In genomic region chr3:9600577-9600976, GRCm38 (mm10) we compare ENCODE assay signal across 14 mouse cellular contexts. TPM values are rescaled to one million over a fixed set of nuclear protein-coding genes. Genes with fewer than 3 reads are reported as not detected.
DNase-seq lines count a peak whose midpoint lies in the region; ATAC-seq and TF ChIP-seq lines count a peak whose summit lies in the region.
"Had no signal": no experiment of that assay in that cellular context is flagged by ENCODE, and none has a peak within 500 bp of the region (broad histone marks: within the 10 kb centered on the region; RNA-seq: fewer than 3 reads in every experiment).

No protein-coding gene starts in this region.

- peaks cover 22% of the 10 kb centered on the region for H3K4me1 ChIP-seq in heart, postnatal 0 days (ENCODE audit: control insufficient read depth, insufficient read depth)
- peaks cover 38% of the 10 kb centered on the region for H3K4me1 ChIP-seq in liver, embryonic 15.5 days (replicated peaks)

- no peak overlapping the region for H3K4me2 ChIP-seq in heart, postnatal 0 days (ENCODE audit: low read depth, low read length)
- H3K4me2 ChIP-seq in liver, embryonic 15.5 days: no peak overlapping the region

- no peak overlapping the region for H3K9ac ChIP-seq in heart, postnatal 0 days (replicated peaks; ENCODE audit: low read depth, low read length)
- no peak overlapping the region for H3K9ac ChIP-seq in liver, embryonic 15.5 days

- H3K4me3 ChIP-seq in heart, postnatal 0 days (ENCODE audit: low read depth, low read length): no peak overlapping the region
- H3K4me3 ChIP-seq in liver, embryonic 15.5 days (replicated peaks): no peak overlapping the region
- H3K4me3 ChIP-seq: megakaryocyte, embryonic 14.5 days had no signal

- no peaks in the 10 kb centered on the region for H3K27me3 ChIP-seq in heart, postnatal 0 days (ENCODE audit: control insufficient read depth, insufficient read depth, low read length)
- H3K27me3 ChIP-seq in liver, embryonic 15.5 days: no peaks in the 10 kb centered on the region

- intact Hi-C loops in heart, postnatal 36 days (cut with DNase I): loop anchor here (10.0 kb wide), 2 partner anchors 106 to 634 kb away; no protein-coding TSS in a partner anchor

- no peak for TF ChIP-seq EP300 in heart, postnatal 0 days (IDR thresholded peaks at IDR 0.05; ENCODE audit: low read depth)

- DNase-seq in adrenal gland, postnatal 10 days: peak; percentile 37
- DNase-seq in adrenal gland, adult 18-20 months (ENCODE audit: low spot score in 2 of 2): no peak
- no peak for DNase-seq in heart, postnatal 0 days (ENCODE audit: low spot score)
- DNase-seq in heart, postnatal 36 days: no peak
- DNase-seq in liver: no peak
- DNase-seq in thymus, postnatal 14 days: no peak
- DNase-seq: lung, adult 2 months; right cerebral cortex, postnatal 14 days had no signal

- peak; percentile 49; the same call in 1 of the 2 replicates for ATAC-seq in heart, postnatal 0 days (ENCODE audit: insufficient read depth, low read depth)
- ATAC-seq in liver, embryonic 15.5 days (ENCODE audit: insufficient read depth): peak; percentile 22; the same call in 1 of the 2 replicates
- peak; percentile 67 for ATAC-seq in megakaryocyte, adult 5-6 weeks (ENCODE audit: poor library complexity, severe bottlenecking)
- ATAC-seq: forebrain, embryonic 16.5 days; hindbrain, postnatal 0 days had no signal

- TF ChIP-seq CTCF in heart, postnatal 0 days (IDR thresholded peaks at IDR 0.05; ENCODE audit: low read depth): no peak

- H3K36me3 ChIP-seq in heart, postnatal 0 days (replicated peaks; ENCODE audit: control insufficient read depth, insufficient read depth, low read length): no peaks in the 10 kb centered on the region
- H3K36me3 ChIP-seq in liver, embryonic 15.5 days (replicated peaks): no peaks in the 10 kb centered on the region
- H3K36me3 ChIP-seq: G1E had no signal

- no peaks in the 10 kb centered on the region for H3K9me3 ChIP-seq in heart, postnatal 0 days (replicated peaks; ENCODE audit: control insufficient read depth, low read length)
- no peaks in the 10 kb centered on the region for H3K9me3 ChIP-seq in liver, embryonic 15.5 days (replicated peaks)
- H3K9me3 ChIP-seq: G1E; megakaryocyte, embryonic 14.5 days had no signal

- whole genome bisulfite sequencing in heart, postnatal 0 days: 48% methylated on average over 6 of the region's 6 CpGs
- 52% methylated on average over 6 of the region's 6 CpGs for WGBS in liver, embryonic 15.5 days (ENCODE audit: insufficient replicate concordance)

- no peak overlapping the region for H3K27ac ChIP-seq in heart, postnatal 0 days (ENCODE audit: low read depth)
- H3K27ac ChIP-seq in liver, embryonic 15.5 days (replicated peaks): no peak overlapping the region
- H3K27ac ChIP-seq: hindbrain, postnatal 0 days had no signal

RNA-seq across cellular contexts. Expression of gene Zfp704, which starts 9.3 kb away (rescaled TPM):
- 10 to 100 TPM; 17.8 to 20.3 TPM for total RNA-seq in adrenal gland, postnatal 10 days (2021)
- total RNA-seq in adrenal gland, adult 18-20 months (2021): 10 to 100 TPM; 10.6 to 12.5 TPM
- 15.8 and 17.2 TPM in 2 replicates for total RNA-seq in heart, postnatal 0 days (2014; rRNA removed; ENCODE audit: low replicate concordance)
- 3.5 and 3.7 TPM in 2 replicates for polyA plus RNA-seq in heart, postnatal 0 days (2015; fragmentation: Nextera tagmentation; extraction: Ambion mirVana)
- 10 to 100 TPM; 12.2 to 15.5 TPM for total RNA-seq in heart, postnatal 36 days (2021)
- polyA plus RNA-seq in liver, embryonic 15.5 days (2015; fragmentation: Nextera tagmentation; extraction: Ambion mirVana): 0.81 and 0.89 TPM in 2 replicates
- total RNA-seq in megakaryocyte, adult 5-6 weeks (2015): 5.4 and 6.6 TPM in 2 replicates
- 5.1 and 7.4 TPM in 2 replicates for total RNA-seq in megakaryocyte, adult 5-6 weeks (2017)
